Mouse (Mus musculus): ENCODE measurements at regions not wholly inside any gene's neighbourhood (a gene's known extent, or its start where the extent isn't known, plus 50 kb on each side); places are given as distances from the start of the nearest gene placed in this dataset.

DNA sequence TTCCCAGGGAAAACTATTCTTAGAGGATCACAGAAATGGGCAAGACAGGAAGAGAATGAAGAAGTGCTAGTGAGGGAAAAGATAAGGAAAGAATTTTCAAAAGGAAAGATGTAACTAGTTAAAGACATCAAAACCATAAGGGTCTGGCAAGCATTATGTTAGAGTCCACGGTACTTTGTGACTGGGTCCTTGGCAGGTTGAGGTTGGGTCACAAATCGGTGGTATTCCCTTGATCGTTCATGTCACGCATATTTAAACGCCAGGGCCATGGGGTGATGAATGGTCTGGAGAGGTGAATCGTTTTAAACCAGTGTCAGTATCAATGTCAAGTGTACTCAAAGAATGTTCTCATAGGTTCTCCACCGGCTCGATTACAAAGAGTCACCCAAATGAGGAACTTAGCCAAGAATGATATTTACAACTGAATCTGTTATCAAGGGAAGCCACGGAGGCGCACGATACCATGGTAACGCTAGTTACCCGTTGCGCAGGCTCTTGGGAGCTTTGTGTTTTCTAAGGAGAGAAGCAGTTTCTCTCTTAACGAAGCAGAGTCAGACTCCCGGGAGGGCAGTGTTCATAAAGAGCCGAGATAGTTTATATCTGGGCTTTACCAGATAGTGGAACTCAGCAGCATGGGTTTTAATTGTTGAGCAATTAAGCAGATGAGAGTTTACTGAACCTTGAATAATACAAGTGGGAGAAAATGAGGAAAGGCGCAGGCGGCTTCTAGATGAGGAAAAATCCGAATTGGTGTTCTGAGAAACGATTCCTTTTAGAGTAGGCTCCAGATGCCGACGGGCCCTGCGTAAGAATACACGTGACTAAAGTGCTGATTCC is 124.0 kb downstream of the Cdc42ep3 start:
- 36% methylated on average over 25 of the region's 25 CpGs for WGBS (ENCODE audit: insufficient replicate concordance)
- Histone ChIP-seq H3K4me2 (ENCODE audit: low read depth, low read length) (peak overlapping the region; percentile 7; the same call in 1 of the 2 replicates), H3K27ac (ENCODE audit: low read length) (no peak overlapping the region), H3K9me3 (replicated peaks; ENCODE audit: control insufficient read depth, low read length) (no peaks in the 10 kb centered on the region), H3K27me3 (ENCODE audit: control insufficient read depth, insufficient read depth, low read depth, low read length) (no peaks in the 10 kb centered on the region), H3K9ac (ENCODE audit: low read depth, low read length) (no peak overlapping the region), H3K36me3 (ENCODE audit: control insufficient read depth, insufficient read depth) (no peaks in the 10 kb centered on the region), H3K4me3 (ENCODE audit: low read depth, low read length) (no peak overlapping the region), H3K4me1 (ENCODE audit: control insufficient read depth, low read depth, low read length) (no peaks in the 10 kb centered on the region)
- 0 out of 2 replicates have a peak, but pooled peaks have one; percentile 30 for ATAC-seq (ENCODE audit: low read depth)

DNA sequence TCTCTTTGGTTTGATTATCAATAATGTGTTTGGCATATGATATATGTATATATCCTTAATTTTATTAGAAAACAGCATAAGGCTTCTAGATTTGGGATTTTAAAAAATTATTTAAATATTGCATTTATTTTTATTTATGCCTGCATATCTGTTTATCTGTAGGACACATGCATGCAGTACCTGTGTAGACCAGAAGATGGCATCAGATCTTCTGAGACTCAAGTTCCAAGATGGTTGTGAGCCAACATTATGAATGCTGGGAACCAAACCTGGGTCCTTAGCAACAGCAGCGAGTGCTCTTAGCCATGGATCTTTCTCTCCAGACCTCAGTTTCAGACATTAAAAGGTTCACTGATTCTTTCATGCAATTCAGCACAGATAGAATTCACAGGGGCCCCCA is 148.3 kb downstream of the Cdc42ep3 start:
- Histone ChIP-seq H3K27ac (ENCODE audit: low read length) (no peak overlapping the region), H3K4me3 (ENCODE audit: low read depth, low read length) (no peak overlapping the region), H3K27me3 (ENCODE audit: control insufficient read depth, insufficient read depth, low read depth, low read length) (no peaks in the 10 kb centered on the region), H3K9me3 (replicated peaks; ENCODE audit: control insufficient read depth, low read length) (no peaks in the 10 kb centered on the region), H3K4me1 (ENCODE audit: control insufficient read depth, low read depth, low read length) (no peaks in the 10 kb centered on the region), H3K4me2 (ENCODE audit: low read depth, low read length) (no peak overlapping the region), H3K9ac (ENCODE audit: low read depth, low read length) (no peak overlapping the region), H3K36me3 (ENCODE audit: control insufficient read depth, insufficient read depth) (no peaks in the 10 kb centered on the region)
- ATAC-seq (ENCODE audit: low read depth), result no peak
- 75% methylated on average over 1 of the region's 1 CpGs for WGBS (ENCODE audit: insufficient replicate concordance)

DNA sequence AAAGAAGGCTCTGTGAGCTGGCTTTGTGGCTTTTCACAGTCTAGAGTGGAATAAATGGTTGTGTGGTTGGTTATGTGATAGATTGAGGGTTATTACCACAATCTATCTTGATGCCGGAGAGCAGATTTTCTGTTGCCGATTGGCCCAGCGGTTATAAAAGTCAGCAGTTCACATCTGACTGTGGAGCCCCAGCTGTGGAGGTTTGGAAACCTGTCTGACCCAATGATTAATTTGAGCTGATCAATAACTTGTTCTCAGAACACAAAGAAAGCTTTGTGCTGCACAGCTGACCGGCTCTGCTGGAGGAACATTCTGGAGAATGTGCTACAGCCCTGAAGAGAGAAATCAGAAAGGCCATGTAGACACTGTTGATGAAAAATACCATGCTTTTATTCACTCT is 148.8 kb downstream of the Cdc42ep3 start:
- 86% methylated on average over 4 of the region's 4 CpGs for WGBS (ENCODE audit: insufficient replicate concordance)
- Histone ChIP-seq H3K27me3 (ENCODE audit: control insufficient read depth, insufficient read depth, low read depth, low read length) (no peaks in the 10 kb centered on the region), H3K4me1 (ENCODE audit: control insufficient read depth, low read depth, low read length) (no peaks in the 10 kb centered on the region), H3K36me3 (ENCODE audit: control insufficient read depth, insufficient read depth) (no peaks in the 10 kb centered on the region), H3K4me3 (ENCODE audit: low read depth, low read length) (no peak overlapping the region), H3K4me2 (ENCODE audit: low read depth, low read length) (no peak overlapping the region), H3K27ac (ENCODE audit: low read length) (no peak overlapping the region), H3K9ac (ENCODE audit: low read depth, low read length) (no peak overlapping the region), H3K9me3 (replicated peaks; ENCODE audit: control insufficient read depth, low read length) (no peaks in the 10 kb centered on the region)
- no peak for ATAC-seq (ENCODE audit: low read depth)

DNA sequence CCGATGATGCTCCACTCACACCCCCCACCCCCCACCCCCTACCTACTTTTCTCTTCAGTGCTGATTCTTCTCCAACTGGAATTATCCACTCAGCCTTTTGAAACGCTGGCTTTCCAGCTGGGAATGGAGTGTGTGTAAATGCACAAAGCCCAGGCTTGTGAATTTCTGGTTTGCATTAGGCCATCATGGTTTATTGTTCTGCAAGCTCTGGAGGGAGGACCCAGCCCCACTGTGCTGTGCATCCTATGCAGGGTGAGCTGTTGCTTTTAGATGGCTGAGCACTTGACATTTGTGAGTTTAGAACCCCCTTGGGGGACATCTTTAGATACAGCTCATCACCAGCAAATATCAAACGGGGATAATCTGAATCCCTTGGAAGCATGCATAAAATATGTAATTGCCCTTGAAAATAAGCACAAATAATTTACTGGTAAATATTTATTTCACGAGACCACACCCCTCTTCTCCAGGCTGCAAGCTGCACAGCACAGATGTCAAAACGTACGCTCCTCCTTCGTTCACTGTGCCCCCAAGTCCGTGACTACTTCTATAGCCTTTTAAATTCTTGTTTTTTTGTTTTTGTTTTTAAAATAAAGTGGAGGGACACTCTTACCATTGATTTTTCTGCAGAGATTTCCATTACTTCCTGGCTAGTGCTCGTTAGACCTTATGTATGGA is 148.2 kb downstream of the Qpct start:
- H3K9ac ChIP-seq (ENCODE audit: low read depth, low read length), result no peak overlapping the region
- H3K4me2 ChIP-seq (ENCODE audit: low read depth, low read length), result no peak overlapping the region
- no peak overlapping the region for H3K4me3 ChIP-seq (ENCODE audit: low read depth, low read length)
- H3K36me3 ChIP-seq (ENCODE audit: control insufficient read depth, insufficient read depth), result no peaks in the 10 kb centered on the region
- ATAC-seq (ENCODE audit: low read depth), result no peak
- WGBS (ENCODE audit: insufficient replicate concordance), result 60% methylated on average over 9 of the region's 9 CpGs
- H3K4me1 ChIP-seq (ENCODE audit: control insufficient read depth, low read depth, low read length), result no peaks in the 10 kb centered on the region
- no peaks in the 10 kb centered on the region for H3K9me3 ChIP-seq (replicated peaks; ENCODE audit: control insufficient read depth, low read length)
- no peaks in the 10 kb centered on the region for H3K27me3 ChIP-seq (ENCODE audit: control insufficient read depth, insufficient read depth, low read depth, low read length)
- no peak overlapping the region for H3K27ac ChIP-seq (ENCODE audit: low read length)

DNA sequence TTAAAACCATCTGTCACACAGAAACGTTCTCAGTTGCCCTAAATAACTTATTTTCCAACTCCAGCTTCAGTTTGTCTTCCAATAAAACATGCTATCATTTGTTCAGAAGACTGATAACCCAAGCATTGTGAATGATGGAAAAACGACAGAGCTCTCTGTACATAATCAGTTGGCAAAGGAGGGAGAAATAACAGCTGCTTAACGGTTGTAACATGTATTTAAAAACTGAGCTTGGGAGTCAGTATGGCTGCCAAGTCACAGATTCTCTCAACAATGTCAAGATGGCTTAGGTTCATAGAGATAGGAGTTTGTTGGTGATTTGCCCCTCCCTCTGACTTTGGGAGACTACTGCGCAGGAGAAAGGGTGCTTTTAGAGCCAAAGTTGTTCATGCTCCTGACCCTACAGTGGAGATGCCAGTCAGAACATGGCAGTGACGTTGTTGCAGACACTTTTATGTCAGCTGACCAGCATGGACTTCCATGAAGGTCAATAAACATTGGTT is 140.2 kb downstream of the Qpct start:
- 47% methylated on average over 5 of the region's 5 CpGs for WGBS (ENCODE audit: insufficient replicate concordance)
- no peak for ATAC-seq (ENCODE audit: low read depth)
- no peaks in the 10 kb centered on the region for H3K9me3 ChIP-seq (replicated peaks; ENCODE audit: control insufficient read depth, low read length)

DNA sequence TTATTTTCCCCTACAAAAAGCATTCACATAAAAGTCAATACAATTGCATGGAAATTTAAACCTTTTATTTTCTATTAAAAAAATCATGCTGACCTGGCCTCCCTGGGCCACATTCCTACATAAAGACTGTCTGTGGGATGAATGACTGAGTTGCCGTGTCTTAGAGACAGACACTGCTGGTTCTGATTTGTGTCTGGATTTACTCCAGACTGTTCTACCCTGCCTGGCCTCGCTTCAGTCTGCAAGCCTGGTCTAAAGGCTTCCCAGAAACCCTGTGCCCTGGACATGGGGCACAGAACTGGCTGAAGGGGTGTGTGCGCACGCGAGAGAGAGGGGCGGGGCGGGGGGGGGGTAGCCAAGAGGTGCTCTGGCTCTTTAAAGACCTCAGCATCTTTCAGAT is 136.6 kb downstream of the Qpct start:
- no peaks in the 10 kb centered on the region for H3K9me3 ChIP-seq (replicated peaks; ENCODE audit: control insufficient read depth, low read length)
- no peaks in the 10 kb centered on the region for H3K27me3 ChIP-seq (ENCODE audit: control insufficient read depth, insufficient read depth, low read depth, low read length)
- ATAC-seq (ENCODE audit: low read depth), result no peak
- no peak overlapping the region for H3K9ac ChIP-seq (ENCODE audit: low read depth, low read length)
- H3K4me3 ChIP-seq (ENCODE audit: low read depth, low read length), result no peak overlapping the region
- no peaks in the 10 kb centered on the region for H3K36me3 ChIP-seq (ENCODE audit: control insufficient read depth, insufficient read depth)
- no peaks in the 10 kb centered on the region for H3K4me1 ChIP-seq (ENCODE audit: control insufficient read depth, low read depth, low read length)
- no peak overlapping the region for H3K4me2 ChIP-seq (ENCODE audit: low read depth, low read length)
- H3K27ac ChIP-seq (ENCODE audit: low read length), result no peak overlapping the region
- 75% methylated on average over 7 of the region's 7 CpGs for WGBS (ENCODE audit: insufficient replicate concordance)

More for the DNA sequence above, 140.2 kb downstream of the Qpct start:
- Histone ChIP-seq H3K27me3 (ENCODE audit: control insufficient read depth, insufficient read depth, low read depth, low read length) (no peaks in the 10 kb centered on the region), H3K9ac (ENCODE audit: low read depth, low read length) (no peak overlapping the region), H3K4me3 (ENCODE audit: low read depth, low read length) (no peak overlapping the region), H3K4me1 (ENCODE audit: control insufficient read depth, low read depth, low read length) (no peaks in the 10 kb centered on the region), H3K36me3 (ENCODE audit: control insufficient read depth, insufficient read depth) (no peaks in the 10 kb centered on the region), H3K4me2 (ENCODE audit: low read depth, low read length) (no peak overlapping the region), H3K27ac (ENCODE audit: low read length) (no peak overlapping the region)

DNA sequence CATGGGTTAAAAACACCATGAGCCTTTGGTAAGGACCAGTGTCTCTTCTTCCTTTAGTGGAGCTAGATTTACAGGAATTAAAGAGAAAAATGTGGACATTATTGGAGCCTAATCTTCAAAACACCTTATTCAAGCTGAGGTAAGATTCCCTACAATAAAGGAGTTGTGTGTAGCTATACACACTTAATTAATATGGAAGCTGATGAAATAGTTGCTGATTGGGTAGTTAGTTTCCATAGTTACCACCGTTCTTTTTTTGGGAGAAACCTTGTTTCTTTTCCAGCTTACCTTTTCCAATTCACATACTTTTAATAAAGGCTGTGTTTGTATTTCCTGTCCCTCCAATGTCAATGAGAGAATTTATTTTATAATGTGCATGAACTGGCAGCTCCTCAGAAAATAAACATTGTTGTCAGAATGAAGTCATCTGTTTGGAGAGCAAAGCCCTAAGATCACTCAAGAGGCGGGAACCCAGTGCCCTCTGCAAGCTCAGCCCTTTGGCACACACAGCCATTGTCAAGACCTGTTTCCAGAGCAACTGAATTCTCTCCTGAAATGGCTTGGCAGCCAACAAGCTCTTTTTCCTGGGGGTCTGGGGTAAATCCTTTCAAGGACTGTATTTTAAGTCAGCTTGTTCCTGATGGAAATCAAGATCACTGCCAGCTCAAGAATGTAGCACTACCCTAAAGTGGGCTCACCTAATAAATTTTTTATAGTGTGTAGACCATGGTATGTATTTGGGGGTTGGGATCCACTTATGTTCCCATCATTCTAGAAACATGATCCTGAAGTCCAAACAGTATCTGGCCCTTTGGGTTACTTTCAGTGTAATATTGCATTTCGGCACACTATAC is 128.8 kb downstream of the Qpct start:
- Histone ChIP-seq H3K27ac (ENCODE audit: low read length) (no peak overlapping the region), H3K4me2 (ENCODE audit: low read depth, low read length) (no peak overlapping the region), H3K4me1 (ENCODE audit: control insufficient read depth, low read depth, low read length) (no peaks in the 10 kb centered on the region), H3K4me3 (ENCODE audit: low read depth, low read length) (no peak overlapping the region), H3K9ac (ENCODE audit: low read depth, low read length) (no peak overlapping the region), H3K36me3 (ENCODE audit: control insufficient read depth, insufficient read depth) (no peaks in the 10 kb centered on the region), H3K9me3 (replicated peaks; ENCODE audit: control insufficient read depth, low read length) (no peaks in the 10 kb centered on the region), H3K27me3 (ENCODE audit: control insufficient read depth, insufficient read depth, low read depth, low read length) (no peaks in the 10 kb centered on the region)
- 68% methylated on average over 3 of the region's 3 CpGs for WGBS (ENCODE audit: insufficient replicate concordance)
- ATAC-seq (ENCODE audit: low read depth), result no peak

DNA sequence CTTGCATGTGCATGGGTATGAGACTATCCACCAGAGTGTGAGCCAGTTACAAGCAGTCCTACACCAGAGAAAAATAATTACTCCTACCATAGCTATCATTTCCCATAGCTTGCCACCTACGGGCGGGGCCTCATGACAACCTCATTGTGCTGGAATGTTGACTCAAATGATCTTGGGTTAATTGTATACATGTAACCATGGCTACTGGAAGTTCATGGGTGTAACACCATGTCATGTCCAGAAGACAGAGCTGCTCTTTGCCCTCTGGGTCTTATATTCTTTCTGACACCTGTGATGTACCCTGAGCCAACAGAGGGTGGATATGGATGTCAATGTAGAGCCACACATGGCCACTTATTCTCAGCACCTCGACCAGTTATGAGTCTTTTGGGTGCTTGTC is 125.6 kb downstream of the Qpct start:
- H3K36me3 ChIP-seq (ENCODE audit: control insufficient read depth, insufficient read depth), result no peaks in the 10 kb centered on the region
- no peak overlapping the region for H3K4me3 ChIP-seq (ENCODE audit: low read depth, low read length)
- H3K27me3 ChIP-seq (ENCODE audit: control insufficient read depth, insufficient read depth, low read depth, low read length), result no peaks in the 10 kb centered on the region
- ATAC-seq (ENCODE audit: low read depth), result no peak
- no peak overlapping the region for H3K27ac ChIP-seq (ENCODE audit: low read length)
- no peaks in the 10 kb centered on the region for H3K9me3 ChIP-seq (replicated peaks; ENCODE audit: control insufficient read depth, low read length)
- H3K9ac ChIP-seq (ENCODE audit: low read depth, low read length), result no peak overlapping the region
- WGBS (ENCODE audit: insufficient replicate concordance), result 49% methylated on average over 3 of the region's 3 CpGs
- no peaks in the 10 kb centered on the region for H3K4me1 ChIP-seq (ENCODE audit: control insufficient read depth, low read depth, low read length)
- H3K4me2 ChIP-seq (ENCODE audit: low read depth, low read length), result no peak overlapping the region
